Mouse (Mus musculus): ENCODE results near the gene Hdac7. TPM values are rescaled to one million over a fixed set of nuclear protein-coding genes. Genes with fewer than 3 reads are reported as not detected.

Hdac7 gene
- total and polyA plus RNA-seq, 3 experiments = 19.8 to 55.2 (median 21.7) TPM

DNA sequence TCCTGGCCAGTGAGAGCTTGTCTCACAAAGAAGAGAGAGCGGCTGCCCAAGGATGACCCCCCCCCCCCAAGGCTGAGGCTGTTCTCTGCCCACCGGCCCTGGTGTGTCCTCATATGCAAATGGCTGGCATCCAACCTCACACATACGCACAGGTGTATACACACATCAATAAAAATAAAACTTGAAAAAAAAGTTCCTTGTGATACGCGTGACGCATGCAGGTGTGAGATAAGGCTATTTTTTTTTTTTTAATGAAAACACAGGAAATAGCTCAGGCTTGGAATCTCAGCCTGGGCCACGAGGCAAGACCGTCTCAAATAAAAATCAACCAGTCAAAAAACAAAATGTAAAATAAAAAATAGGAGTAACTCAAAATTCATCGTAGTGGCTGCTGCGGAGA lies 98.0 kb downstream of the Hdac7 start:
- Histone ChIP-seq H3K9me3 (replicated peaks; ENCODE audit: low read length) (no peaks in the 10 kb centered on the region), H3K27me3 (replicated peaks) (no peaks in the 10 kb centered on the region), H3K36me3 (replicated peaks in 1 of 2; ENCODE audit: control insufficient read depth in 1 of 2, insufficient read depth in 1 of 2, low read length in 1 of 2) (peaks cover 0 to 29% of the 10 kb centered on the region in 2 experiments), H3K4me1 (ENCODE audit: control insufficient read depth in 1 of 2, insufficient read depth in 2 of 2) (peaks cover 49 to 68% of the 10 kb centered on the region in 2 experiments), H3K27ac (ENCODE audit: insufficient read depth, low read depth) (no peak overlapping the region), H3K4me2 (ENCODE audit: insufficient read depth, low read depth, poor library complexity, severe bottlenecking) (no peak overlapping the region), H3K79me2 (replicated peaks; ENCODE audit: control insufficient read depth, extremely low read depth, insufficient read depth, poor library complexity, severe bottlenecking) (no peaks in the 10 kb centered on the region), H3K4me3 (replicated peaks in 1 of 3; ENCODE audit: low read depth in 2 of 3, low read length in 2 of 3, poor library complexity in 1 of 3) (no peak overlapping the region), H3K9ac (ENCODE audit: insufficient read depth, low read depth) (no peak overlapping the region)
- dilution Hi-C loops (cut with MboI; ENCODE audit: extremely low pct_ligation_motif_present, extremely low pct_unique_long_range_greater_than_20kb, low sequenced_read_pairs) = no loop called here
- DNase-seq (ENCODE audit: extremely low read depth) = no peak
- in situ Hi-C loops (cut with MboI; ENCODE audit: low pct_ligation_motif_present, low pct_unique_long_range_greater_than_20kb, low sequenced_read_pairs) = no loop called here
- no peak for TF ChIP-seq CTCF (conservative IDR thresholded peaks at IDR 0.05 in 1 of 2, IDR thresholded peaks at IDR 0.05 in 1 of 2; ENCODE audit: low read depth in 2 of 2, low read length in 2 of 2)
- no peak for TF ChIP-seq MAZ (IDR thresholded peaks at IDR 0.05; ENCODE audit: low read depth, low read length)
- TF ChIP-seq ZMIZ1 (IDR thresholded peaks at IDR 0.05; ENCODE audit: low read depth, low read length) = no peak
- no peak for TF ChIP-seq MAX (IDR thresholded peaks at IDR 0.05; ENCODE audit: low read length)

DNA sequence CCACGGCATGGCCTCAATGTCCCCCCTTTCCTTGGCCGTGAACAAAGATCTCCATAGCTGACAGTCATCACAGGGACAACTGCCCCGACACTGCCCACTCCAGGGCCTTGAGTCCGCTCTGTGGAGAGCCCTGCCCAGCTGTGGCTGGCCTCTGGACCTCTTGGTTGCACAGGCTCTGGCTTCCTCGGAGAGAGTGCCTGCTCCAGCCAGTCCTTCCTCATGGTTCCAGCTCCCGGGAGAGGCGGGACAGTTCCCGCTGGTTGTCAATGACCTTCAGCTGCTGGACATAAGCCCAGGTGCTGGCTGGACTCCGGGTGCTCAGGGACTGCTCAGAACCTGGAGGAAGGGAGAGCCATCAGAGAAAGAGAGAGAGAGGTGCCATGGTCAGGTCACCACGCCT lies 99.0 kb downstream of the Hdac7 start:
- H3K4me3 ChIP-seq (replicated peaks in 1 of 3; ENCODE audit: low read depth in 2 of 3, low read length in 2 of 3, poor library complexity in 1 of 3) = no peak overlapping the region
- no peak overlapping the region for H3K9ac ChIP-seq (ENCODE audit: insufficient read depth, low read depth)
- TF ChIP-seq E2F4 (IDR thresholded peaks at IDR 0.05; ENCODE audit: insufficient replicate concordance, low read depth, low read length) (no peak), ZNF384 (IDR thresholded peaks at IDR 0.05; ENCODE audit: low read depth, low read length) (no peak), UBTF (IDR thresholded peaks at IDR 0.05; ENCODE audit: low read depth, low read length) (0 out of 2 replicates have a peak, but pooled peaks have one; percentile 0), IRF4 (IDR thresholded peaks at IDR 0.05; ENCODE audit: low read depth, low read length) (no peak), ZC3H11A (IDR thresholded peaks at IDR 0.05; ENCODE audit: low read depth, low read length) (no peak), TCF12 (IDR thresholded peaks at IDR 0.05; ENCODE audit: low read depth, low read length) (no peak)
- DNase-seq (ENCODE audit: extremely low read depth) = no peak
- H3K79me2 ChIP-seq (replicated peaks; ENCODE audit: control insufficient read depth, extremely low read depth, insufficient read depth, poor library complexity, severe bottlenecking) = no peaks in the 10 kb centered on the region
- in situ Hi-C loops (cut with MboI; ENCODE audit: low pct_ligation_motif_present, low pct_unique_long_range_greater_than_20kb, low sequenced_read_pairs) = no loop called here
- no peaks in the 10 kb centered on the region for H3K27me3 ChIP-seq (replicated peaks)
- H3K36me3 ChIP-seq (replicated peaks in 1 of 2; ENCODE audit: control insufficient read depth in 1 of 2, insufficient read depth in 1 of 2, low read length in 1 of 2) = peaks cover 0 to 29% of the 10 kb centered on the region in 2 experiments
- H3K4me2 ChIP-seq (ENCODE audit: insufficient read depth, low read depth, poor library complexity, severe bottlenecking) = no peak overlapping the region
- no peaks in the 10 kb centered on the region for H3K9me3 ChIP-seq (replicated peaks; ENCODE audit: low read length)
- peaks cover 51 to 69% of the 10 kb centered on the region in 2 experiments for H3K4me1 ChIP-seq (ENCODE audit: control insufficient read depth in 1 of 2, insufficient read depth in 2 of 2)
- dilution Hi-C loops (cut with MboI; ENCODE audit: extremely low pct_ligation_motif_present, extremely low pct_unique_long_range_greater_than_20kb, low sequenced_read_pairs) = no loop called here
- peak overlapping the region; percentile 55 for H3K27ac ChIP-seq (ENCODE audit: insufficient read depth, low read depth)

DNA sequence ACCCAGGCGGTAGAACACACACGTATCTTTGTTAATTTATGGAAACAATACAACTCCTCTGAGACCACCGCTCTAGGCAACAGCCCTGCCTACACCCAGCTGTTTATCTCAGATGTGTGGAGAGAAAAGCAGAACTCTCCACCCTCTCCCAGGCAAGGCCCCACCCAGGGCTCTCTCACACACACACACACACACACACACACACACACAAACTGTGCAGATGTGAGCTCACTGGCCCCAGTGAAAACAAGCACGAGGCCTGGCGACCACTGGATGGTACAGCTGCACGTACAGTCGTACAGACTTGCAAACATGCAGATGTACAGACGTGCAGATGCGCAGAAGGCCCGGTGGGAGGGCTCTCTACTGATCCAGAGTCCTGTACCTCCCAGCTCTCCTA lies 99.4 kb downstream of the Hdac7 start:
- H3K9ac ChIP-seq (ENCODE audit: insufficient read depth, low read depth) = no peak overlapping the region
- dilution Hi-C loops (cut with MboI; ENCODE audit: extremely low pct_ligation_motif_present, extremely low pct_unique_long_range_greater_than_20kb, low sequenced_read_pairs) = no loop called here
- peak overlapping the region; percentile 13; the same call in 1 of the 2 replicates for H3K4me2 ChIP-seq (ENCODE audit: insufficient read depth, low read depth, poor library complexity, severe bottlenecking)
- TF ChIP-seq ZC3H11A (IDR thresholded peaks at IDR 0.05; ENCODE audit: low read depth, low read length) (no peak), E2F4 (IDR thresholded peaks at IDR 0.05; ENCODE audit: insufficient replicate concordance, low read depth, low read length) (no peak), CHD1 (IDR thresholded peaks at IDR 0.05; ENCODE audit: low read depth, low read length) (no peak; the same call in 1 of the 2 replicates), KAT2A (IDR thresholded peaks at IDR 0.05; ENCODE audit: insufficient replicate concordance, low read length) (no peak), USF2 (conservative IDR thresholded peaks at IDR 0.05; ENCODE audit: low read depth, low read length) (no peak), JUN (IDR thresholded peaks at IDR 0.05; ENCODE audit: insufficient read depth, low read depth, low read length) (peak; percentile 17; the same call in 1 of the 2 replicates), JUND (conservative IDR thresholded peaks at IDR 0.05; ENCODE audit: low read depth, low read length) (no peak), SIN3A (IDR thresholded peaks at IDR 0.05; ENCODE audit: low read length) (peak; percentile 81), UBTF (IDR thresholded peaks at IDR 0.05; ENCODE audit: low read depth, low read length) (0 out of 2 replicates have a peak, but pooled peaks have one; percentile 3), RAD21 (IDR thresholded peaks at IDR 0.05; ENCODE audit: low read depth, low read length) (no peak; the same call in none of the 2 replicates), TCF12 (IDR thresholded peaks at IDR 0.05; ENCODE audit: low read depth, low read length) (peak; percentile 97), ELF1 (IDR thresholded peaks at IDR 0.05; ENCODE audit: low read depth, low read length) (peak; percentile 17; the same call in 1 of the 2 replicates), NRF1 (IDR thresholded peaks at IDR 0.05; ENCODE audit: low read depth, low read length) (peak; percentile 80), MAX (IDR thresholded peaks at IDR 0.05; ENCODE audit: low read length) (peak; percentile 84), ZNF384 (IDR thresholded peaks at IDR 0.05; ENCODE audit: low read depth, low read length) (no peak), GABPA (IDR thresholded peaks at IDR 0.05; ENCODE audit: insufficient replicate concordance, low read depth, low read length) (no peak), MAZ (IDR thresholded peaks at IDR 0.05; ENCODE audit: low read depth, low read length) (peak; percentile 91), EP300 (IDR thresholded peaks at IDR 0.05; ENCODE audit: low read length) (no peak; the same call in none of the 2 replicates), CTCF (conservative IDR thresholded peaks at IDR 0.05 in 1 of 2, IDR thresholded peaks at IDR 0.05 in 1 of 2; ENCODE audit: low read depth in 2 of 2, low read length in 2 of 2) (no peak), BHLHE40 (IDR thresholded peaks at IDR 0.05; ENCODE audit: low read depth, low read length) (peak; percentile 95), ZKSCAN1 (IDR thresholded peaks at IDR 0.05; ENCODE audit: borderline replicate concordance, low read depth, low read length) (no peak)

More for the DNA sequence above, 99.4 kb downstream of the Hdac7 start:
- Histone ChIP-seq H3K4me1 (ENCODE audit: control insufficient read depth in 1 of 2, insufficient read depth in 2 of 2) (peaks cover 47 to 65% of the 10 kb centered on the region in 2 experiments), H3K9me3 (replicated peaks; ENCODE audit: low read length) (no peaks in the 10 kb centered on the region), H3K79me2 (replicated peaks; ENCODE audit: control insufficient read depth, extremely low read depth, insufficient read depth, poor library complexity, severe bottlenecking) (no peaks in the 10 kb centered on the region; the same call in 1 of the 2 replicates), H3K36me3 (replicated peaks in 1 of 2; ENCODE audit: control insufficient read depth in 1 of 2, insufficient read depth in 1 of 2, low read length in 1 of 2) (peaks cover 0 to 27% of the 10 kb centered on the region in 2 experiments), H3K27ac (ENCODE audit: insufficient read depth, low read depth) (peak overlapping the region; percentile 55), H3K4me3 (replicated peaks in 1 of 3; ENCODE audit: low read depth in 2 of 3, low read length in 2 of 3, poor library complexity in 1 of 3) (no peak overlapping the region), H3K27me3 (replicated peaks) (no peaks in the 10 kb centered on the region)
- in situ Hi-C loops (cut with MboI; ENCODE audit: low pct_ligation_motif_present, low pct_unique_long_range_greater_than_20kb, low sequenced_read_pairs) = no loop called here
- peak; percentile 90 for DNase-seq (ENCODE audit: extremely low read depth)

Measured in CH12.LX (cell line).